Mouse (Mus musculus) urinary bladder, postnatal 10 days (tissue): ENCODE data around the gene Plekhg5.
A peak's percentile ranks its signal among the peaks of the same experiment; 100 is the strongest.

Experiments used
- DNase-seq: peaks from one replicate; pipeline ENCODE4 v3.0.0; 2022; ENCODE audit warnings: low spot score

Plekhg5 gene

GRCm38 (mm10) chr4:152151451-152151965 is 79.2 kb downstream of the Plekhg5 start:
- DNase-seq = no peak

- no peak for DNase-seq
Observed at GRCm38 (mm10) chr4:152151966-152152544, 79.8 kb downstream of the Plekhg5 start, which contains the start of gene Espn. Gene Espn (minus strand): TSS chr4:152152371.

GRCm38 (mm10) chr4:152153771-152154177 is 81.5 kb downstream of the Plekhg5 start:
- peak; percentile 59 for DNase-seq

GRCm38 (mm10) chr4:152155019-152155418 is 82.7 kb downstream of the Plekhg5 start:
- DNase-seq = no peak

- no peak for DNase-seq
Observed at GRCm38 (mm10) chr4:152157779-152158584, 85.7 kb downstream of the Plekhg5 start.

DNA sequence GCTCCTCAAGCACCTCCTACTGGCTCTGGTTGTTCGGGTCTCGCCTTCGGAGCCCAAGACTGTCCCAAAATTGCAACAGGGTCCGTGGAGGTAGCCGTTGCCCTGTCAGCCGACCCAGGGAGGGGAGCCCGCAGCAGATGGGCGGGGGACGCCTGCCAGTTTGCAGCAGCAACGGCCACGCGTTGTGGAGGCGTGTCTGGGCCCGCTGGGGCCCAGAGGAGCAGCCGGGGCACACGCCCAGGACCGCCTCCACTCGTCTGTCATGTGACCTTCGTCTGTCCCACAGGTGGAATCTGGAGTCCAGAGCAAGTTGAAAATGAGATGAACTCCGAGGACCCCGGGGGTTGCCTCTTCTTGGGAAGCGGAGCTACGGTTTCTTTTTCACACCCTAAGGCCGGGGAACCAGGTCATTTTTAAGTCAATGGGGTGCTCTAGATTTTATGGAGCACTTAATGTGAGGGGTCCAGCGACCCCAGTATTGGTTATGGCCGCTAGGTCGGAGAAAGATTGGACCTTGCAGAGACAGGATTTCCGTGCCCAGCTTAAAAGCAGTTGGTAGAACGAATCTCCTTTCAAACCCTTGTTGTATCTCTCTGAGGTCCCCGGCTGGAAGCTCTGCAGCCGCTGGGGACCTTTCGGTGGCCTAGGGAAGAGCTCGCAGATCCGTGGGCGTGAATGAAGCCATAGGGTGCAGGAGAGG is 86.4 kb downstream of the Plekhg5 start, which contains the start of gene Hes2:
Gene Hes2, plus strand, starts transcription at position 283 of the 700 bp plus-strand sequence.
- no peak for DNase-seq

DNA sequence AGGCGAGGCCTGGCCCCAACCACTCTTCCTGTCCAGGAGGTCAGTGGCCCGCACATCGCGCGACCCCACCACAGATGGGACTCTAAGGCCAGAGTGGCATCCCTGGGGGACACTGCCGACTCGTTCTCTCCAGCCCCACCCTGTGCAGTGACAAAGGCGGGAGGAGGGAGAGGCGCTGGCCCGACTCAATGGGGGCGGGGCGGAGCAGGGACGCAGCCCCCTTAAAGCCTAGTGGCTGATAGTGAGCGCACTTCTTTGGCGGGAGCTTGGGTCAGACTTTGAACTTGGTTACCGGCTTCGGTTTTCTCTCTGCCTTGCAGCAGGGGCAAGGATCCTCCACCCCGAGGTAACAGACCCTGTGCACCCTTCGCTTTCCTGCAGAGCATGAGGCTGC is 87.0 kb downstream of the Plekhg5 start:
- no peak for DNase-seq

- DNase-seq = no peak
Observed at GRCm38 (mm10) chr4:152160748-152161147, 88.5 kb downstream of the Plekhg5 start.

DNA sequence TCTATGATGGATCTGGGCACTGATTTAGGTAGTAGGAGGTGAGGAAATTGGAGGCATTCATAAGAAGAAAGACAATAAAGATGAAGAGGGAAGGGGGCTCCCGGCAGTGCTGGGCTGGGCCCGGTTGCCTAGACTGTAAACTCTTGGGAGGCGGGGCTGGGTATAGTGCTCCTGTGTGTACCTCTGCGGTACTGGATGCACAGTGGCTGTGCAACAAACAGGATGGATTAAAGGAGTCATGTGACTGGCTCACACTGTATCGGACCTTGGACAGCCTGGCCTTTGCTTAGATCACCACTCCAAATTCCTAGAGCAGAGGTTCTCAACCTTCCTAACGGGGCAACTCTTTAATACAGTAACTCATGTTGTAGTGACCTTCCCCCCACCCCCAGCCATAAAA is 89.3 kb downstream of the Plekhg5 start:
- no peak for DNase-seq

DNA sequence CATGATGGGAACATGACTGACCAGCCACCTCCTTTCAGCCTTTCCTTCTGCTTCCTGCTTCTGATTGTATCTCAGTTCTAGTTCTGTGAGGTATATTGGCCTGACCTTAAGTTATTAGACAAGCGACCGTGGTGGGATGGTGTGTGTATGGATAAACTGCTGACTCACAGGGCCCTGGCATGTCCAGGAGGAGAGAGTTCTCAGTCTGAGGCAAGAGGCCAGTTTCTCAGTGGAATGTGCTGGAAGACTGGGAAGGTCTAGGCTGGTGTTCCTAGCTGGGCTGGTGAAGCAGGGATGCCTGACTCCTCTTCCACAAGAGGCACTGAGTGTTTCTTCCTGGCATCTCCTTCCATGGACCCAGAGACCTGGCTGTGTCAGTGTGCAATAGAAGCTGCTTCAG is 90.5 kb downstream of the Plekhg5 start:
- DNase-seq = no peak
